Mouse (Mus musculus) kidney, adult 9 months (tissue): ENCODE data around the gene Fam83e.
A peak's percentile ranks its signal among the peaks of the same experiment; 100 is the strongest.

ENCODE experiments used
- DNase-seq: peaks from one replicate; pipeline ENCODE4 v3.0.0; 2022

Gene Fam83e

GRCm38 (mm10) chr7:45715741-45716459 lies 5.1 kb upstream of the Fam83e start:
- DNase-seq, result peak; percentile 42

GRCm38 (mm10) chr7:45716460-45716857 lies 4.6 kb upstream of the Fam83e start:
- DNase-seq, result peak; percentile 26

GRCm38 (mm10) chr7:45716952-45717917 lies 3.8 kb upstream of the Fam83e start:
- peak; percentile 33 for DNase-seq

- DNase-seq, result peak; percentile 99
Measured at GRCm38 (mm10) chr7:45717918-45718297, 3.1 kb upstream of the Fam83e start, which contains the start of gene Sphk2. Sphk2 (minus strand) TSS chr7:45718002.

- DNase-seq, result no peak
Measured at GRCm38 (mm10) chr7:45718331-45718730, 2.7 kb upstream of the Fam83e start.

- no peak for DNase-seq
Measured at GRCm38 (mm10) chr7:45719180-45719579, 1.8 kb upstream of the Fam83e start.

GRCm38 (mm10) chr7:45719738-45720412 lies 1.1 kb upstream of the Fam83e start:
- no peak for DNase-seq

- DNase-seq, result no peak
Measured at GRCm38 (mm10) chr7:45721234-45721571, 191 bp downstream of the Fam83e start.

GRCm38 (mm10) chr7:45721642-45722347 lies 783 bp downstream of the Fam83e start:
- DNase-seq, result no peak

GRCm38 (mm10) chr7:45722348-45722713 lies 1.3 kb downstream of the Fam83e start:
- DNase-seq, result no peak

- DNase-seq, result no peak
Measured at GRCm38 (mm10) chr7:45723301-45723700, 2.3 kb downstream of the Fam83e start.

GRCm38 (mm10) chr7:45723781-45724180 lies 2.8 kb downstream of the Fam83e start:
- no peak for DNase-seq

- no peak for DNase-seq
Measured at GRCm38 (mm10) chr7:45725151-45725550, 4.1 kb downstream of the Fam83e start.

GRCm38 (mm10) chr7:45725713-45726112 lies 4.7 kb downstream of the Fam83e start, which contains the start of gene Spaca4:
Spaca4 (minus strand) TSS chr7:45725813.
- no peak for DNase-seq

- DNase-seq, result no peak
Measured at GRCm38 (mm10) chr7:45726419-45726818, 5.4 kb downstream of the Fam83e start.

GRCm38 (mm10) chr7:45727625-45728024 lies 6.6 kb downstream of the Fam83e start:
- no peak for DNase-seq

GRCm38 (mm10) chr7:45730727-45731431 lies 9.9 kb downstream of the Fam83e start:
- peak; percentile 49 for DNase-seq

- no peak for DNase-seq
Measured at GRCm38 (mm10) chr7:45733477-45733876, 12.5 kb downstream of the Fam83e start.

- DNase-seq, result peak; percentile 86
Measured at GRCm38 (mm10) chr7:45739162-45739763, 18.3 kb downstream of the Fam83e start.

GRCm38 (mm10) chr7:45739820-45740219 lies 18.8 kb downstream of the Fam83e start:
- no peak for DNase-seq

GRCm38 (mm10) chr7:45741308-45741707 lies 20.3 kb downstream of the Fam83e start:
- no peak for DNase-seq

- DNase-seq, result no peak
Measured at GRCm38 (mm10) chr7:45741777-45742176, 20.8 kb downstream of the Fam83e start.
